Mouse (Mus musculus) common myeloid progenitor, adult 5-6 weeks (primary cell): ENCODE data around the gene Pgap2. TPM values are rescaled to one million over a fixed set of nuclear protein-coding genes. Genes with fewer than 3 reads are reported as not detected.
A peak's percentile ranks its signal among the peaks of the same experiment; 100 is the strongest.

Experiments used
- ATAC-seq: replicated peaks from 2 replicates; pipeline ENCODE4 v1.8.0; 2016; ENCODE audit warnings: low read depth, mild to moderate bottlenecking, moderate TSS enrichment, inconsistent platforms; ENCODE audit not compliant: poor library complexity, severe bottlenecking
- total RNA-seq: library from RNA; stranded (forward); fragments of 200-1000, 187-1606 nt; gene quantifications from 2 replicates; pipeline ENCODE4 v1.2.3, GENCODE M21; 2017

Gene Pgap2
- total RNA-seq, 1 experiment from 2014 or later, result 23.1 TPM

- no peak for ATAC-seq
Measured at GRCm38 (mm10) chr7:102238686-102239286, 28.8 kb downstream of the Pgap2 start.

GRCm38 (mm10) chr7:102239591-102239990 is 29.6 kb downstream of the Pgap2 start:
- no peak for ATAC-seq

- ATAC-seq, result no peak
Measured at GRCm38 (mm10) chr7:102242371-102242770, 32.4 kb downstream of the Pgap2 start.

- ATAC-seq, result no peak
Measured at GRCm38 (mm10) chr7:102242917-102243316, 32.9 kb downstream of the Pgap2 start.

GRCm38 (mm10) chr7:102243870-102244269 is 33.9 kb downstream of the Pgap2 start:
- ATAC-seq, result peak; percentile 37

GRCm38 (mm10) chr7:102244782-102245535 is 35.0 kb downstream of the Pgap2 start:
- ATAC-seq, result no peak

- ATAC-seq, result no peak
Measured at GRCm38 (mm10) chr7:102245775-102246174, 35.8 kb downstream of the Pgap2 start.

GRCm38 (mm10) chr7:102246265-102246664 is 36.3 kb downstream of the Pgap2 start:
- no peak for ATAC-seq

GRCm38 (mm10) chr7:102246956-102247797 is 37.2 kb downstream of the Pgap2 start:
- ATAC-seq, result no peak

- ATAC-seq, result peak; percentile 38
Measured at GRCm38 (mm10) chr7:102248691-102249404, 38.8 kb downstream of the Pgap2 start.

- no peak for ATAC-seq
Measured at GRCm38 (mm10) chr7:102249531-102249895, 39.5 kb downstream of the Pgap2 start.

- peak; percentile 33 for ATAC-seq
Measured at GRCm38 (mm10) chr7:102249896-102250630, 40.1 kb downstream of the Pgap2 start.

- ATAC-seq, result peak; percentile 48
Measured at GRCm38 (mm10) chr7:102250631-102251214, 40.7 kb downstream of the Pgap2 start.

GRCm38 (mm10) chr7:102253631-102254030 is 43.6 kb downstream of the Pgap2 start:
- ATAC-seq, result no peak

GRCm38 (mm10) chr7:102255954-102256353 is 45.9 kb downstream of the Pgap2 start, which contains the start of gene Rhog:
Gene Rhog (minus strand): TSS chr7:102256054.
- ATAC-seq, result no peak

GRCm38 (mm10) chr7:102256636-102257035 is 46.6 kb downstream of the Pgap2 start:
- no peak for ATAC-seq

- peak; percentile 78 for ATAC-seq
Measured at GRCm38 (mm10) chr7:102258189-102258588, 48.2 kb downstream of the Pgap2 start.

- ATAC-seq, result no peak
Measured at GRCm38 (mm10) chr7:102258753-102259152, 48.7 kb downstream of the Pgap2 start.
